Mouse (Mus musculus): Measurements from ENCODE around the gene Rpap2.

- no peak for TF ChIP-seq E2F4 (IDR thresholded peaks at IDR 0.05; ENCODE audit: insufficient replicate concordance, low read depth, low read length)
- TF ChIP-seq MAFK (IDR thresholded peaks at IDR 0.05; ENCODE audit: insufficient replicate concordance, low read length): no peak
- TF ChIP-seq ZNF384 (IDR thresholded peaks at IDR 0.05; ENCODE audit: low read depth, low read length): no peak
- TF ChIP-seq CTCF (conservative IDR thresholded peaks at IDR 0.05 in 1 of 2, IDR thresholded peaks at IDR 0.05 in 1 of 2; ENCODE audit: low read depth in 2 of 2, low read length in 2 of 2): no peak
- TF ChIP-seq ZMIZ1 (IDR thresholded peaks at IDR 0.05; ENCODE audit: low read depth, low read length): no peak
- TF ChIP-seq ZKSCAN1 (IDR thresholded peaks at IDR 0.05; ENCODE audit: borderline replicate concordance, low read depth, low read length): no peak
These were observed 108.6 kb downstream of the Rpap2 start for GRCm38 (mm10) chr5:107705756-107706155.
